Mouse (Mus musculus): Measurements from ENCODE around the gene Hist1h2be.

DNA sequence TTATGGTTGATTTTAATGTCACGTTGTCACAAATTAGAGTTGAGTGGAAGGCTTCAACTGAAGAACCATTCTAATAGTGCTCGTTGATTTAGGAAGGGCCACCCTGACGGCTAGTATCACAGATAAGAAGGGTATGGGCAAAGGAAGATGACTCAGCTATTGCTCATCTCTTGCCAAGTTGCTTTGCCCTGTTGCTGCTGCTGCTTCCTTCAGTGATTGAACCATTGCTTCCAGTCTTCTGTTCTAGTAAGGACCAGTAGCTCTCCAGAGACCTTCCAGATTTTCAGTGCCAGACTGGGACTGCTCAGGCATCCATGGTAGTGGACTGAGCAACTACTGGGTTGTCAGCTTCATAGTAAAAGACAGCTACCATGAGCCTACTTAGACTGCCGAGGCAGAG is 11.7 kb downstream of the Hist1h2be start:
- TF ChIP-seq CTCF (IDR thresholded peaks at IDR 0.05; ENCODE audit: control insufficient read depth, insufficient read depth, low read length) (no peak), POLR2A (IDR thresholded peaks at IDR 0.05; ENCODE audit: borderline replicate concordance, control insufficient read depth, low read depth, low read length) (no peak)
